Mouse (Mus musculus) kidney, adult 2 months (tissue): ENCODE data around the gene Tnfaip2.

Source experiments
- CTCF ChIP-seq: fragments of 200-500 bp; conservative IDR thresholded peaks from 2 replicates; pipeline ENCODE4 v1.5.1; 2011; ENCODE audit warnings: low read depth, mild to moderate bottlenecking, control low read depth, low read length, moderate library complexity, mixed read lengths; ENCODE audit not compliant: insufficient read depth, insufficient read length
- POLR2A ChIP-seq: fragments of 200-500 bp; IDR thresholded peaks from one replicate; pipeline ENCODE4 v1.6.1; 2011; ENCODE audit warnings: low read depth, low read length, control low read depth

DNA sequence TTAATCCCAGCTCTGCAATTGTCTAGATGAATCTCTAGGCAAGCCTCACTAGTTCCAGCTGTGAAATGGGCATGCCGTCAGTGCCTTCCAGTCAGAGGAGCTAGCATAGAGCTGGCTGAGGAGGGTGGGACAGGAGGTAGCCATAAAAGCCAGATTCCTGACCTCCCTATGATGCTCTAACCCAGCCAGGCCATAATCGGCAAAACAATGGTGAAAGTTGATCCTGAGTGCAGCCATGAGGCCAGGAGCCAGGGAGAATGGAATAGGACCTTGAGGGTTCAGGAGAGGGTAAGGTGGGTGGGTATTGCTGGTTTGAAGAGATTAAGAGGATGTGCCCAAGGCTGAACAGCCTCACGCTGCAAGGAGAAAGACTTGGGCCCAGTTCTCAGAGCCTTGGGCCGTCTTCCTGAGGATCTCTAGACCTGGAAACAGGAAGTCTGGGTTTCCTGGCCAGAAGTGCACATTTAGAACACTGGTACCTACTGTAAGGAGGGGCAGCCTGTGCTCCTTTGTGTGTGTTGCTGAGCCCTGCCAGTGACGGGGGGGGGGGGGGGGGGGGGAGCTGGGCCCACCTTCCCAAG lies 9.4 kb upstream of the Tnfaip2 start:
- TF ChIP-seq CTCF, result no peak
- TF ChIP-seq POLR2A, result no peak
